Mouse (Mus musculus): ENCODE data around the gene Gemin7. TPM values are rescaled to one million over a fixed set of nuclear protein-coding genes. Genes with fewer than 3 reads are reported as not detected.

The Gemin7 gene
- polyA plus RNA-seq, 1 experiment from 2014 or later = 196 TPM

DNA sequence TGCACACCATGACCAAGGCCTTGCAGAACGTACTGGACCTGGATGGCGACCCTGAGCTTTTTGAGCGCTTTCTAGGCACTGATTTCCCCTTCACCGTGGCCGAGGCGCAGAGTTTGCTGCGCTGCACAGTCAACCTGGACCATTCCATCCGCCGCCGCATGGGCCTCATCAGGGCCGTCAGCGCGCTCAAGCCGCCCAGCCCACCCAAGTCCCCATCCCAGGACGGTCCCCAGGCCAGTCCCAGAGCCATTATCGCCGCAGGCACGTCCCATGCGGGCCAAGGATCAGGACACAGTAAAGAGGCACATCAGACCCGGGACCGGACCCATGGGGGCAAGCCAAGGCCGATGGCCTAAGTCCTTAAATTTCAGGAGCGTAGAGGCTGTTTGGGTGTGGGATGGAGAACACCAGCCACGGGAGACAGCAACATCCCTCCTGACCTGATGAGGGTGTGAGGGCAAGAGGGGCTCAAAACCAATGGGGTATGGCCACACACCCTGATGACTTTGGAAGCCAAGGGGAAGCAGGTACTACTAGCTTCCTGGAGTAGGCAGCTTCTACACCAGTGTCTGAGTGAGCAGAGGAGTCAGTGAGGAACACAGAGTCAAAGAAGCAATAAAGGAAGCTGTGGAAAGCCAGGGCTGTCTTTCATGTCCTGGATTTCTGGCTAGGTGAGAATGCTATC, 52.8 kb downstream of the Gemin7 start:
- peaks cover 15% of the 10 kb centered on the region for H3K36me3 ChIP-seq
- no peak for DNase-seq (ENCODE audit: low spot score)
- peak overlapping the region; percentile 67 for H3K27ac ChIP-seq
- no peaks in the 10 kb centered on the region for H3K9me3 ChIP-seq (replicated peaks)
- 14% methylated on average over 24 of the region's 24 CpGs for WGBS
- H3K4me1 ChIP-seq = peaks cover 30% of the 10 kb centered on the region
- H3K4me3 ChIP-seq = peak overlapping the region; percentile 59
- peaks cover 69% of the 10 kb centered on the region for H3K27me3 ChIP-seq (ENCODE audit: low read depth, poor library complexity, severe bottlenecking)

DNA sequence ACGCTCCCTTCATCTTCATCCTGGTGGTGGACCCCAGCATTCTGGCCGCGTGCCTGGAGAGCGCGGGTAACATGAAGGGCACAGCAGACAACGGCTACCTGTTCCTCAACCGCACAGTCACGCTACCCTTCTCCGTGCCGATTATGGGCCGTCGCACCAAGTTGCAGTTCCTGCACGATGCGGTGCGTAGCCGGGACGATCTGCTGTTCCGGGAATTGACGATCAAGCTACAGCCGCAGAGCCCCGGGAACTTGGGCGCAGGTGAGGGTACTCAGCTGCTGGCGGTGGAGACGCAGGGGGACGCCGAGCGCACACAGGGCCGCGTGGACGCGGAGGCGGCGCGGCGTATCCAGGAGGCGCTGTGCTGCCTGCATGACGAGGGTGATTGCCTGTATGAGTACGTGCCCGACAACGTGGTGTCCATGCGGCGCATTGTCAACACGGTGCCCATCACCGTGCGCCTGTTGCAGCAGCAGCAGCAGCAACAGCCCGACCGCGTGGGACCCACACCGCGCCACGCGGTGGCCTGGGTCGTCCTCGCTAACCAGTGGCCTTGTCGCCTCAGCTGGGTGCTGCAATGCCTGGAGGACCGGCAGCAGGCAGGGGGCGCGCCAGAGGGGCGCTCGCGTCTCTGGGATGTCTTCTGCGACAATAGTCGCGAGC, 53.5 kb downstream of the Gemin7 start:
- Histone ChIP-seq H3K9me3 (replicated peaks) (no peaks in the 10 kb centered on the region), H3K36me3 (peaks cover 8% of the 10 kb centered on the region), H3K4me1 (peaks cover 32% of the 10 kb centered on the region), H3K27ac (peak overlapping the region; percentile 67), H3K4me3 (peak overlapping the region; percentile 59), H3K27me3 (ENCODE audit: low read depth, poor library complexity, severe bottlenecking) (peaks cover 76% of the 10 kb centered on the region)
- 3% methylated on average over 64 of the region's 64 CpGs for WGBS
- DNase-seq (ENCODE audit: low spot score) = peak; percentile 83

DNA sequence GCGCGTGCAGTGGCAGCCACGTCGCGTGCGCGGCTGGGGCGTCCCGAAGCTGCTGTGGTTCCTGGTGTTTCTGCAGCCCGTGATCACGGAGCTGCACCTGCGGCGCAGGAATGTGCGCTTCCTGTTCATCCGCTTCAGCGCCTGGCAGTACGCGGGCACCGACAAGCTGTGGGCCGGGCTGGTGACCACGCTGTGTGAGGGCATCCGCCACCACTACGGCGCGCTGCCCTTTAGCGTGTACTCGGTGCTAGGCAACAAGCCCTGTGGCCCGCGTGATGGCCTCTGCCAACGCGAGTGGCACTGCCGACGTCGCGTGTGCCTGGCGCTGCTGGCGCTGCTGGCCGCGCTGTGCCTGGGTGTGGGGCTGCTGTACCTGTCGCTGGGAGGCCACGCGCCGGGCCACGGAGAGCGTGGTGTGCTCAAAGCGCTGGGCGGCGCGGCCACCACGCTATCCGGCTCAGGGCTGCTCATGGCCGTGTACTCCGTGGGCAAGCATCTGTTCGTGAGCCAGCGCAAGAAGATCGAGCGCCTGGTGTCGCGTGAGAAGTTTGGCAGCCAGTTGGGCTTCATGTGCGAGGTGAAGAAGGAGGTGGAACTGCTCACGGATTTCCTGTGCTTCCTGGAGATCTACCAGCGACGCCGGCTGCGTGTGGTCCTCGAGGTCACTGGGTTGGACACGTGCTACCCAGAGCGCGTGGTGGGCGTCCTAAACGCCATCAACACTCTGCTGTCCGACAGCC, 54.2 kb downstream of the Gemin7 start:
- peak overlapping the region; percentile 53 for H3K27ac ChIP-seq

DNA sequence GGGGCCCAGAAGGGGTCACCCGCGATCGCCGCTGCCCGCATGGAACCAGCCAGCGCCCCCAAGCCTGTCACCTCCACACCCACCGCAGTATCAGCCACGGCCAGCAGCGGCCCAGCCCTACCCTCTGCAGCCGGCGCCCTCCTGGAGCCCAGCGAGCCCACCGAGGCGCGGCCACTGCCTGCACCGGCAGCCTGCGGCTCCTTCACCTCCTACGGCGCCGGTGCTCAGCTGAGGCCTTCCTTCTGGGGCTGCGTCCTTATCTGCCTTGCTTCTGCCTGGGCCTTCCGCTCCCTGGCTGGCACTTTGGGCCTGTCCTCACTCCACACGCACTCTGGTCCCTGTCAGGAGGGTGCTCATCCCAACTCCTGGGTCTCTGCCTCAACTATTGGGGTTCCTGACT, 57.4 kb downstream of the Gemin7 start:
- H3K9me3 ChIP-seq (replicated peaks) = no peaks in the 10 kb centered on the region
- H3K27ac ChIP-seq = peak overlapping the region; percentile 47; the same call in 1 of the 2 replicates
- peaks cover 91% of the 10 kb centered on the region for H3K27me3 ChIP-seq (ENCODE audit: low read depth, poor library complexity, severe bottlenecking)
- peaks cover 46% of the 10 kb centered on the region for H3K4me1 ChIP-seq
- DNase-seq (ENCODE audit: low spot score) = peak; percentile 61
- WGBS = 4% methylated on average over 23 of the region's 23 CpGs
- no peaks in the 10 kb centered on the region for H3K36me3 ChIP-seq
- peak overlapping the region; percentile 42 for H3K4me3 ChIP-seq

More for the DNA sequence above, 54.2 kb downstream of the Gemin7 start:
- Histone ChIP-seq H3K4me3 (peak overlapping the region; percentile 59), H3K9me3 (replicated peaks) (no peaks in the 10 kb centered on the region), H3K36me3 (peaks cover 1% of the 10 kb centered on the region; the same call in 1 of the 2 replicates), H3K27me3 (ENCODE audit: low read depth, poor library complexity, severe bottlenecking) (peaks cover 83% of the 10 kb centered on the region), H3K4me1 (peaks cover 32% of the 10 kb centered on the region)
- DNase-seq (ENCODE audit: low spot score) = peak; percentile 51
- WGBS = 14% methylated on average over 72 of the region's 72 CpGs

DNA sequence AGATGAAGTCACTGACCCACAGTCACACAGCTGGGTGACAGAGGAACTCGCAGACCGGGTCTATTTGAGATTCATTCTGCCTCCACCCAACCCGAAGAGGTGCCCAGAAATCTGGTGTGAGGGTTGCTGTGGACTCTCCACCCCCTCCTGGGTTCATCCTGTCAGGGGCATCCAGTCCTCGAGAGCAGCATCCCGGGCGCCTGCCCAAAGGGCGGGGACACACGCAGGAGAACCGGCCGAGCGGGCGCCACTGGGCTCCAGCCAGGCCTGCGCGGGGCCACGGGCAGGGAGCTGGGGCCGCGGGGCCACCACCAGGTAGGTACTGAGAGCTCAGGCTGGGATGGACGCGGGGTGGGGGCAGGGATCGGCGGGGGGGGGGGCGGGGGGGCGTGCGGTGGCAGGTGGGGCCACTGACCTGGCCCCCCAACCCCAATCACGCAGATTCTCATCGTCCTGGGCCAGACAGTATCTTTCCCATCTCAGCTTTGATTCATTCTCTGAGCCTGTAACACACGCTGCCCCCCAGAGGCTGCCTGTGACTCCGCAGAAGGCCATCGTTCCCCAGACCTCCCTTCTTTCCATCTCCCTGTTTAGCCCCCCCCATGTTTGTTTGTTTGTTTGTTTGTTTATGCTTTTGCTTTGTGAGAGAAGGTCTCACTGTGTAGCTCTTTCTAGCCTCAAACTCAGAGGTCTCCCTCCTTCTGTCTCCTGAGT, 59.6 kb downstream of the Gemin7 start, which contains the start of gene Nkpd1:
TSS of gene Nkpd1 (plus strand) at position 187 of the 714 bp plus-strand sequence.
- no peaks in the 10 kb centered on the region for H3K36me3 ChIP-seq
- H3K4me1 ChIP-seq = peaks cover 31% of the 10 kb centered on the region
- peak; percentile 51 for DNase-seq (ENCODE audit: low spot score)
- 0 out of 2 replicates have a peak within 1 kb of the TSS, but pooled peaks have one; percentile 26 for H3K27ac ChIP-seq
- H3K4me3 ChIP-seq = peak within 1 kb of the TSS; percentile 42
- peaks cover 69% of the 10 kb centered on the region for H3K27me3 ChIP-seq (ENCODE audit: low read depth, poor library complexity, severe bottlenecking)
- 6% methylated on average over 29 of the region's 29 CpGs for WGBS
- H3K9me3 ChIP-seq (replicated peaks) = no peaks in the 10 kb centered on the region

Other genes with a start within 250 kb of the Gemin7 start
- gene Ercc1, start 232.8 kb downstream of the Gemin7 start, polyA plus RNA-seq (2016; fragmentation: Nextera tagmentation; extraction: Ambion mirVana) = 97.8 and 101 TPM in 2 replicates
- gene Cd3eap, start 218.1 kb downstream of the Gemin7 start, polyA plus RNA-seq (2016; fragmentation: Nextera tagmentation; extraction: Ambion mirVana) = 28.3 and 31.4 TPM in 2 replicates
- 6.5 and 7.0 TPM in 2 replicates for gene Ppp1r13l, start 217.8 kb downstream of the Gemin7 start, polyA plus RNA-seq (2016; fragmentation: Nextera tagmentation; extraction: Ambion mirVana)
- gene Ercc2, start 195.6 kb downstream of the Gemin7 start, polyA plus RNA-seq (2016; fragmentation: Nextera tagmentation; extraction: Ambion mirVana) = 25.6 and 26.6 TPM in 2 replicates
- gene Klc3, start 173.5 kb downstream of the Gemin7 start, polyA plus RNA-seq (2016; fragmentation: Nextera tagmentation; extraction: Ambion mirVana) = 3.3 and 4.4 TPM in 2 replicates
- gene Ckm, start 172.8 kb downstream of the Gemin7 start, polyA plus RNA-seq (2016; fragmentation: Nextera tagmentation; extraction: Ambion mirVana) = not detected in 2 replicates
- 7.6 and 8.0 TPM in 2 replicates for gene Mark4, start 118.8 kb downstream of the Gemin7 start, polyA plus RNA-seq (2016; fragmentation: Nextera tagmentation; extraction: Ambion mirVana)
- 1.2 and 1.7 TPM in 2 replicates for gene Exoc3l2, start 114.3 kb downstream of the Gemin7 start, polyA plus RNA-seq (2016; fragmentation: Nextera tagmentation; extraction: Ambion mirVana)
- gene Bloc1s3, start 69.2 kb downstream of the Gemin7 start, polyA plus RNA-seq (2016; fragmentation: Nextera tagmentation; extraction: Ambion mirVana) = 2.3 and 2.4 TPM in 2 replicates
- gene Trappc6a, start 69.2 kb downstream of the Gemin7 start, polyA plus RNA-seq (2016; fragmentation: Nextera tagmentation; extraction: Ambion mirVana) = 74.0 and 90.5 TPM in 2 replicates
- gene Nkpd1, start 59.8 kb downstream of the Gemin7 start, polyA plus RNA-seq (2016; fragmentation: Nextera tagmentation; extraction: Ambion mirVana) = 0.10 and 0.11 TPM in 2 replicates
- 25.9 and 27.2 TPM in 2 replicates for gene Ppp1r37, start 14.5 kb downstream of the Gemin7 start, polyA plus RNA-seq (2016; fragmentation: Nextera tagmentation; extraction: Ambion mirVana)
- gene Zfp296, start 308 bp downstream of the Gemin7 start, polyA plus RNA-seq (2016; fragmentation: Nextera tagmentation; extraction: Ambion mirVana) = 0.71 and 0.93 TPM in 2 replicates
- 59.0 and 63.4 TPM in 2 replicates for gene Clasrp, start 26.9 kb upstream of the Gemin7 start, polyA plus RNA-seq (2016; fragmentation: Nextera tagmentation; extraction: Ambion mirVana)
- gene Relb, start 51.8 kb upstream of the Gemin7 start, polyA plus RNA-seq (2016; fragmentation: Nextera tagmentation; extraction: Ambion mirVana) = 3.8 and 4.2 TPM in 2 replicates
- 84.5 and 86.3 TPM in 2 replicates for gene Clptm1, start 87.4 kb upstream of the Gemin7 start, polyA plus RNA-seq (2016; fragmentation: Nextera tagmentation; extraction: Ambion mirVana)
- gene Apoc2, start 100.3 kb upstream of the Gemin7 start, polyA plus RNA-seq (2016; fragmentation: Nextera tagmentation; extraction: Ambion mirVana) = 0.28 TPM in 1 of 2 replicates, not detected in the other
- not detected in 2 replicates for gene Gm44805, start 103.8 kb upstream of the Gemin7 start, polyA plus RNA-seq (2016; fragmentation: Nextera tagmentation; extraction: Ambion mirVana)
- 0.06 TPM in 1 of 2 replicates, not detected in the other for gene Apoc4, start 103.9 kb upstream of the Gemin7 start, polyA plus RNA-seq (2016; fragmentation: Nextera tagmentation; extraction: Ambion mirVana)
- 3.0 and 4.8 TPM in 2 replicates for gene Apoc1, start 115.1 kb upstream of the Gemin7 start, polyA plus RNA-seq (2016; fragmentation: Nextera tagmentation; extraction: Ambion mirVana)
- gene Apoe, start 121.6 kb upstream of the Gemin7 start, polyA plus RNA-seq (2016; fragmentation: Nextera tagmentation; extraction: Ambion mirVana) = 63.0 and 83.6 TPM in 2 replicates
- gene Tomm40, start 137.8 kb upstream of the Gemin7 start, polyA plus RNA-seq (2016; fragmentation: Nextera tagmentation; extraction: Ambion mirVana) = 244 and 285 TPM in 2 replicates
- gene Nectin2, start 172.9 kb upstream of the Gemin7 start, polyA plus RNA-seq (2016; fragmentation: Nextera tagmentation; extraction: Ambion mirVana) = 78.1 and 87.9 TPM in 2 replicates
- 53.8 and 58.6 TPM in 2 replicates for gene Bcam, start 193.4 kb upstream of the Gemin7 start, polyA plus RNA-seq (2016; fragmentation: Nextera tagmentation; extraction: Ambion mirVana)
- 1.4 and 1.6 TPM in 2 replicates for gene Cblc, start 219.2 kb upstream of the Gemin7 start, polyA plus RNA-seq (2016; fragmentation: Nextera tagmentation; extraction: Ambion mirVana)
- gene Bcl3, start 245.2 kb upstream of the Gemin7 start, polyA plus RNA-seq (2016; fragmentation: Nextera tagmentation; extraction: Ambion mirVana) = 0.82 and 1.2 TPM in 2 replicates

Data from limb, embryonic 10.5 days (tissue).